Mouse (Mus musculus) kidney, embryonic 16.5 days (tissue): ENCODE results near the gene Shc2. TPM values are rescaled to one million over a fixed set of nuclear protein-coding genes. Genes with fewer than 3 reads are reported as not detected.

Experiments used
- ATAC-seq: fragments of 200-750 bp; cut with Nextera tagmentation; 2 replicates; pipeline ENCODE4 v1.8.0; 2017; ENCODE audit warnings: moderate TSS enrichment; ENCODE audit not compliant: low FRiP score, low TSS enrichment
- H3K27ac ChIP-seq: fragments of 300-500 bp; sonication (generic); 2 replicates; pipeline ENCODE4 v1.5.1; 2014; ENCODE audit warnings: low read length
- H3K27me3 ChIP-seq: fragments of 300-500 bp; sonication (generic); 2 replicates; pipeline ENCODE4 v1.6.1; 2014; ENCODE audit warnings: low read length, control low read depth, mixed read lengths; ENCODE audit not compliant: insufficient read depth
- H3K36me3 ChIP-seq: fragments of 300-500 bp; sonication (generic); 2 replicates; pipeline ENCODE4 v1.6.1; 2014; ENCODE audit warnings: low read length, control low read depth, mixed read lengths; ENCODE audit not compliant: insufficient read depth
- H3K4me1 ChIP-seq: fragments of 300-500 bp; sonication (generic); 2 replicates; pipeline ENCODE4 v1.6.1; 2014; ENCODE audit warnings: low read length, control low read depth, mixed read lengths; ENCODE audit not compliant: insufficient read depth
- H3K4me2 ChIP-seq: fragments of 300-500 bp; sonication (generic); replicated peaks from 2 replicates; pipeline ENCODE4 v1.6.1; 2014; ENCODE audit warnings: low read depth, low read length
- H3K4me3 ChIP-seq: fragments of 300-500 bp; sonication (generic); 2 replicates; pipeline ENCODE4 v1.5.1; 2014; ENCODE audit warnings: mild to moderate bottlenecking, low read length
- H3K9ac ChIP-seq: fragments of 300-500 bp; sonication (generic); replicated peaks from 2 replicates; pipeline ENCODE4 v1.6.1; 2014; ENCODE audit warnings: low read length
- H3K9me3 ChIP-seq: fragments of 300-500 bp; sonication (generic); 2 replicates; pipeline ENCODE4 v1.6.1; 2016; ENCODE audit warnings: low read length, control low read depth
- WGBS: fragments of 180-500 bp; shearing (Covaris S2); extraction: QIAGEN DNeasy Blood & Tissue Kit; methylation state at CpG from one replicate; pipeline ENCODE4 v1.1.7; 2014; 5-methylcytosine and 5-hydroxymethylcytosine counted together
- polyA plus RNA-seq: library from polyadenylated mRNA; unstranded; fragments of >200 nt; fragmentation: Nextera tagmentation; extraction: Ambion mirVana; gene quantifications from 2 replicates; pipeline ENCODE4 v1.2.1, GENCODE M21; 2015

Shc2 gene
- polyA plus RNA-seq, 1 experiment from 2014 or later, result 9.0 TPM

DNA sequence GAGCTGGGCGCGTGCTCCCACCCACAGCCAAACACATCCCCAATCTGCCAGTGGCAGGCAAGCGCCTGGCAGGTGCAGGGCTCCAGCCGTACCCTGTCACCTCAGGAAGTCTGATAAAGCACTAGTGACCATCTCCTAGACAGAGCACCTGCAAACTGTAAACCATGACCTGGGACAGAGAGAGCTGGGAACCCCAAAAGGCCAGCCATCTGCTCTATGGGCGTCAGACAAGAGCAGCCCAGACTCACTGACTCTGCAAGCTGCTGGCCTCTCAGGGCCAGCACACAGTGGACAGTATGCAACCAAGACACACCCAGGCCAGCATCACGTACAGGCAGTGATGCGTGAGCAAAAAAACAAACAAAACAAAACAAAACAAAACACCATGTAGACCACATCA, 58.8 kb downstream of the Shc2 start:
- no peak for ATAC-seq
- H3K27ac ChIP-seq, result no peak overlapping the region
- no peaks in the 10 kb centered on the region; the same call in 1 of the 2 replicates for H3K27me3 ChIP-seq
- no peak overlapping the region for H3K4me2 ChIP-seq
- H3K4me1 ChIP-seq, result no peaks in the 10 kb centered on the region
- no peak overlapping the region for H3K4me3 ChIP-seq
- H3K9ac ChIP-seq, result no peak overlapping the region
- WGBS, result 79% methylated on average over 7 of the region's 7 CpGs
- no peaks in the 10 kb centered on the region for H3K36me3 ChIP-seq
- H3K9me3 ChIP-seq, result no peaks in the 10 kb centered on the region

DNA sequence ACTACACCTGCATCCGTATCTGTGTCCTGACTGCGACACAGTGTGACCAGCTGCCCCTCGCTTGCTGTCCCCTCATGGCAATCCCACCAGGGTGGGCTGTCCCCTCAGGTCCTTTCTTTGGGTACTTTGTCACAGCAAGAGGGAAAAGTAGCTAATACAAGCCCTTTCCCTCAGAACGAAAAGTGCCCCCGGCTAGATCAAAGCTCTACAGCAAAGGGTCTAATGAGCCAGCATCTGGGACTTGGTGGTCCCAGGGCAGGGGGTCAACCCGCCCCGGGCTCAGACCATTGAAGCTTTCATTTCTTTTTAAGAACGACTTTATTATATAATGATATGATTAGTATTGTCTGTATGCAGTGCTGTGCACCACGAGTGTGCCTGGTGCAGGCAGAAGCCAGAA, 59.4 kb downstream of the Shc2 start:
- no peak overlapping the region for H3K4me2 ChIP-seq
- H3K9me3 ChIP-seq, result no peaks in the 10 kb centered on the region
- no peaks in the 10 kb centered on the region; the same call in 1 of the 2 replicates for H3K27me3 ChIP-seq
- H3K9ac ChIP-seq, result no peak overlapping the region
- 73% methylated on average over 9 of the region's 9 CpGs for whole genome bisulfite sequencing
- H3K27ac ChIP-seq, result no peak overlapping the region
- H3K36me3 ChIP-seq, result no peaks in the 10 kb centered on the region
- no peaks in the 10 kb centered on the region for H3K4me1 ChIP-seq
- no peak overlapping the region for H3K4me3 ChIP-seq
- ATAC-seq, result no peak

DNA sequence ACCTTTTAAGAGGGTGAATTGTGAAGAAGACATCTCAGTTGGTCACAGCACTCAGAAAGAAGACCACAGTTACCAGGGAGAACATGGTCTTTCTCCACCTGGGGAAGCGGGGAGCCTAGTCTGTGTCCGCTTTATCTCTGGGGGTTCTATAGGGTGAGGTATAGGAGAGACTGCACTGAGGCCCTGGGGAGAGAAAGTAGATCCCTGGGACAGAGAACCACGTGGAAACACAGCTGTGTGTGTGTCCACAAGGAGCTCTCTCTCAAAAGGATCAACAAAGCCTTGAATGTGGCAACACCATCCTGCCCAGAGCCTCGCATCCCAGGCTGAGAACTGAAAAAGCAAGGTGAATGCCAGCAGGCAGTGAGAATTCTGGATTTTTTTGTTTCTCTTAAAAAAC, 60.3 kb downstream of the Shc2 start:
- Histone ChIP-seq H3K9ac (no peak overlapping the region), H3K4me2 (no peak overlapping the region), H3K36me3 (no peaks in the 10 kb centered on the region), H3K27ac (no peak overlapping the region), H3K27me3 (no peaks in the 10 kb centered on the region; the same call in 1 of the 2 replicates), H3K4me3 (no peak overlapping the region), H3K4me1 (no peaks in the 10 kb centered on the region), H3K9me3 (no peaks in the 10 kb centered on the region)
- WGBS, result 78% methylated on average over 4 of the region's 4 CpGs
- no peak for ATAC-seq

DNA sequence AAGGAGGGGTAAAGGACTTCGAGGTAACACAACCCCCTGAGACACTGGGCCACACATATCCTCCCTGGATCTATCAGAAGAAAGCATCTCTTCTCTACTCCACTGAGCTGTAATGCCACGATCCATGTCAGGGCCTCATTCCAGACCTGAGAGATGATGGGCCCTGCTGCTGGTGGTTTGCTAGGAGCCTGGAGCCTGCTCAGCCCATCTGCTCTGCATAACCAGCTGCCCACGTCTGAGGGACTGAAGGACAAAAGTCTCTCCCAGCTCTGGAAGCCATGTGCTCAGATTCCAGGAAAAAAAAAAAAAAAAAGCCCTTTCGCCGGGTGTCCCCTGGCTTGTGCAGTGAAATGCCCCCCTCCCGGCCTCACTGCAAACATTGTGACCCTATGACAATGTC, 62.0 kb downstream of the Shc2 start:
- Histone ChIP-seq H3K9ac (no peak overlapping the region), H3K4me3 (no peak overlapping the region), H3K27me3 (no peaks in the 10 kb centered on the region; the same call in 1 of the 2 replicates), H3K4me2 (no peak overlapping the region), H3K27ac (no peak overlapping the region), H3K9me3 (no peaks in the 10 kb centered on the region), H3K36me3 (no peaks in the 10 kb centered on the region), H3K4me1 (no peaks in the 10 kb centered on the region)
- ATAC-seq, result no peak
- WGBS, result 58% methylated on average over 6 of the region's 6 CpGs

DNA sequence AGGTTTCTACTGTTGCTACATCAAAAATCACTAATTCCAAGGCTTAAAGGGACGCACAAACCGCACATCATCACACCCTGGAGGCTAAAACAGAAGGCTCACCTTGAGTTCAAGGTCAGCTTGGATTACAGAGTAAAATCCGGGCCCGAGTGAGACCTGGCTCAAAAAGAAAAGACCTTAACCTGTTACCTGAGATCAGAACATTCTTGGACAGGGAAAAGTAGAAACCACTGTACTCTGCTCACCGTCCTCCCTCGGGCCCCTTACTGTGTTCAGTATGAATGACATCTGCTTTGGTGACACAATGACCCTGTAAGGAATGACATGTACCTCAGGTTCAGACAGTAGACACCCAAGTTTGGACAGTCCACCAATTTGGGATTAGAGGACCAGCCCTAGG, 62.9 kb downstream of the Shc2 start:
- Histone ChIP-seq H3K4me2 (no peak overlapping the region), H3K27me3 (no peaks in the 10 kb centered on the region; the same call in 1 of the 2 replicates), H3K36me3 (no peaks in the 10 kb centered on the region), H3K4me3 (no peak overlapping the region), H3K27ac (no peak overlapping the region), H3K9me3 (no peaks in the 10 kb centered on the region), H3K9ac (no peak overlapping the region), H3K4me1 (no peaks in the 10 kb centered on the region)
- 89% methylated on average over 6 of the region's 6 CpGs for WGBS
- no peak for ATAC-seq

DNA sequence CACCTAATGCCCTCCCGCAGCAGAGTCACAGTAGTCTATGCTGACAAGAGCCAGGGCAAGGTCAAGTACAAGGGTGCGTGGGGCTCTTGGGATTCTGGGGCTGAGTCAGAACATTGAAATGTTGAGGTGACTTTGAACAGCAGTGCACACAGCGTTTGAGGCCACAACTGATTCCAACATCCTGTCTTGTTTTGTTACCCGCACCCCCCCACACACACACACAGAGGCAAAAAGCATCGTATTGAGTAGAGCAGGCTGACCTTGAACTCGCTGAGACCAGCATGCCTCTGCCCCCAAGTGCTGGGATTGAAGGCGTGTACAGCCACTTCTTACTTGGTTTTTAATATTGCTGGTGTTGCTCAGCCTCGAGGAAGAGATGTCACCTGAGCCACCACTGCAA, 63.4 kb downstream of the Shc2 start:
- 77% methylated on average over 8 of the region's 8 CpGs for WGBS
- Histone ChIP-seq H3K9ac (no peak overlapping the region), H3K36me3 (no peaks in the 10 kb centered on the region), H3K27me3 (no peaks in the 10 kb centered on the region), H3K4me3 (no peak overlapping the region), H3K4me1 (no peaks in the 10 kb centered on the region), H3K27ac (no peak overlapping the region), H3K4me2 (no peak overlapping the region), H3K9me3 (no peaks in the 10 kb centered on the region)
- ATAC-seq, result no peak

DNA sequence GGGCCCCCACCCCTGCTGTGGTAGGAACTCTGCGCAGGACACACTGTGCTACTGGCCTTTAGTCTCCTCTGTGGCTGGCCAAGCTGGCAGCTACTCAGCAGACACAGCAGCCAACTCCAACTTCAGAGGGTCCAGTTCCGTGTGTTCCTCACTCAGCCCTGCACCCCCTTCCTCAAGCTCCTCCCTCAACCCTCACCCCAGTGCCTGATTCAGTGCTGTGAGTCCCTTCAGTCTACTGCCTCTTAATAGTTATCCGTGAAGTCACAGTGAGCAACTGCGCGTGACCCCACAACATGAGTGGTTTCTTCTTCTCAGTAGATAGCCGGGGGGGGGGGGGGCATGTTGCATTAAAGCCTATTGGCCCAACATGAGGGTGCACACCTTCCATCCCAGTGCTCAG, 64.1 kb downstream of the Shc2 start:
- H3K27me3 ChIP-seq, result no peaks in the 10 kb centered on the region
- no peak overlapping the region for H3K9ac ChIP-seq
- no peaks in the 10 kb centered on the region for H3K4me1 ChIP-seq
- H3K9me3 ChIP-seq, result no peaks in the 10 kb centered on the region
- H3K4me2 ChIP-seq, result no peak overlapping the region
- no peak overlapping the region for H3K27ac ChIP-seq
- no peaks in the 10 kb centered on the region for H3K36me3 ChIP-seq
- WGBS, result 93% methylated on average over 6 of the region's 6 CpGs
- ATAC-seq, result no peak
- H3K4me3 ChIP-seq, result no peak overlapping the region

DNA sequence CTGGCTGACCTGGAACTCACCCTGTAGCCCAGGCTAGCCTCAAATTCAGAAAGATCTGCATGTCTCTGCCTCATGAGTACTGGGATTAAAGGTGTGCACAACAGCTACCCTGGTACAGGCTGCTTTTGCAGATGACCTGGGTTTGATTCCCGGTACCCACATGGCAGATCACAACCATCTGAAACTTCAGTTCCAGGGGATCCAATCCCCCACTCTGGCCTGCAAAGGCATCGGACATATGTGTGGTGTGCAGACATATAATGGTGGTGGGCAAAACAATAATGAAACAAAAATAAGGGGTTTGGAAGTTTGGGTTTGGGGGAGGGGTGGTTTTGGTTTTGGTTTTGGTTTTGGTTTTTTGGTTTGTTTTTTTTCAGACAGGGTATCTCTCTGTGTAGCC, 66.4 kb downstream of the Shc2 start:
- no peak overlapping the region for H3K9ac ChIP-seq
- H3K27ac ChIP-seq, result no peak overlapping the region
- H3K4me3 ChIP-seq, result no peak overlapping the region
- no peak for ATAC-seq
- no peaks in the 10 kb centered on the region for H3K36me3 ChIP-seq
- H3K27me3 ChIP-seq, result no peaks in the 10 kb centered on the region
- H3K9me3 ChIP-seq, result no peaks in the 10 kb centered on the region
- 94% methylated on average over 2 of the region's 2 CpGs for WGBS
- H3K4me2 ChIP-seq, result no peak overlapping the region
- H3K4me1 ChIP-seq, result no peaks in the 10 kb centered on the region

DNA sequence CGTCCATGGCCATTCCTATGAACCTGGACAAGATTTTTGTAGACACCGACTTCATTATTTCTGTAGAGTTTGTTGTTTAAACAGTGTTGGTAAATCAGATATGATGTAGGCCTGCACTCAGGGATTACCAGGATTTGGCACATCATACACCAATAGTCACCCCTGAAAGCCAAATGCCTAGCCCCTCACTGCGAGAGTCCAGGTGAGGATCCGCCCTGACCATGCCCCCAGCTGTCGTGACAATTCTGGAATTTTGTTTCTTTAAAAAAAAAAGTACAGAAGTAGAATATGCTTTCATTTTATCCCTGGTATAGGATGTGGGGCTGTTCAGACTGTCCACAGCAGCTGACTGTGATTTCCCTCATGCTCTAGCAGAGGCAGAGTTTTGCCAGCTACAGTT, 67.8 kb downstream of the Shc2 start:
- 88% methylated on average over 5 of the region's 5 CpGs for WGBS

More for the DNA sequence above, 67.8 kb downstream of the Shc2 start:
- ATAC-seq, result no peak
- no peak overlapping the region for H3K9ac ChIP-seq
- no peak overlapping the region for H3K4me2 ChIP-seq
- H3K27me3 ChIP-seq, result no peaks in the 10 kb centered on the region
- no peaks in the 10 kb centered on the region for H3K4me1 ChIP-seq
- H3K36me3 ChIP-seq, result no peaks in the 10 kb centered on the region
- H3K4me3 ChIP-seq, result no peak overlapping the region
- H3K27ac ChIP-seq, result no peak overlapping the region
- peaks cover 2% of the 10 kb centered on the region; the same call in 1 of the 2 replicates for H3K9me3 ChIP-seq
